Mouse (Mus musculus) heart, adult 2 months (tissue): ENCODE data around the gene Lsm2. TPM values are rescaled to one million over a fixed set of nuclear protein-coding genes. Genes with fewer than 3 reads are reported as not detected.

Experiments used
- DNase-seq, 2 experiments: peaks; one replicate each; pipeline ENCODE4 v3.0.0; 2021
- H3K27ac ChIP-seq: fragments of 200-600 bp; 2 replicates; pipeline ENCODE4 v1.8.1; 2022
- H3K27me3 ChIP-seq: fragments of 200-500 bp; 2 replicates; pipeline ENCODE4 v1.6.1; 2012; ENCODE audit warnings: mild to moderate bottlenecking, low read length, inconsistent platforms, mixed read lengths; ENCODE audit not compliant: control insufficient read depth, insufficient read depth
- H3K36me3 ChIP-seq: fragments of 200-500 bp; 2 replicates; pipeline ENCODE4 v1.6.1; 2012; ENCODE audit warnings: low read length, inconsistent platforms; ENCODE audit not compliant: control insufficient read depth, insufficient read depth
- H3K4me1 ChIP-seq: fragments of 200-500 bp; 2 replicates; pipeline ENCODE4 v1.6.1; 2011; ENCODE audit warnings: low read length; ENCODE audit not compliant: control insufficient read depth, insufficient read depth
- H3K4me3 ChIP-seq: fragments of 200-600 bp; 2 replicates; pipeline ENCODE4 v1.8.1; 2022
- H3K79me2 ChIP-seq: fragments of 200-500 bp; replicated peaks from 2 replicates; pipeline ENCODE4 v1.6.1; 2012; ENCODE audit warnings: mild to moderate bottlenecking, inconsistent platforms, low read length, moderate library complexity, mixed read lengths; ENCODE audit not compliant: control insufficient read depth, insufficient read depth
- H3K9ac ChIP-seq: fragments of 200-500 bp; 2 replicates; pipeline ENCODE4 v1.6.1; 2012; ENCODE audit warnings: low read depth, mild to moderate bottlenecking, control low read depth, inconsistent platforms, low read length, mixed read lengths
- CTCF ChIP-seq: fragments of 200-600 bp; IDR thresholded peaks from 2 replicates; pipeline ENCODE4 v1.8.1; 2022; ENCODE audit warnings: antibody characterized with exemption, mild to moderate bottlenecking, moderate library complexity
- EP300 ChIP-seq: fragments of 200-500 bp; IDR thresholded peaks from 2 replicates; pipeline ENCODE4 v1.6.1; 2011; ENCODE audit warnings: low read depth, low read length, control low read depth; ENCODE audit not compliant: insufficient read depth
- POLR2A ChIP-seq: fragments of 200-500 bp; IDR thresholded peaks from 2 replicates; pipeline ENCODE4 v1.6.1; 2011; ENCODE audit warnings: mild to moderate bottlenecking, low read depth, low read length, control low read depth; ENCODE audit not compliant: insufficient read depth
- WGBS: fragments of 180-500 bp; shearing (Covaris S2); methylation state at CpG from one replicate; pipeline ENCODE4 v1.1.7; 2018; 5-methylcytosine and 5-hydroxymethylcytosine counted together
- intact Hi-C: fragments of 180-260 bp; cut with DNase I; formaldehyde crosslinking; loops from one replicate; pipeline ENCODE4 v1.15.1; 2025
- polyA plus RNA-seq: library from polyadenylated mRNA; depleted of rRNA; stranded (reverse); fragments of >200 nt; gene quantifications from 2 replicates; pipeline ENCODE4 v1.2.3, GENCODE M21; 2012
- total RNA-seq, 2 experiments: library from RNA; stranded (reverse); gene quantifications; 2 replicates each; pipeline ENCODE4 v1.2.3; 2021

Lsm2 gene
- total and polyA plus RNA-seq, 3 experiments = 17.3 to 50.7 (median 21.3) TPM

- intact Hi-C loops = no loop called here
- WGBS = 28% methylated on average over 12 of the region's 12 CpGs
- TF ChIP-seq EP300 (no peak), CTCF (no peak), POLR2A (no peak)
- Histone ChIP-seq H3K27me3 (no peaks in the 10 kb centered on the region), H3K4me3 (no peak within 1 kb of the TSS), H3K36me3 (no peaks in the 10 kb centered on the region), H3K4me1 (peaks cover 3% of the 10 kb centered on the region; the same call in 1 of the 2 replicates), H3K27ac (peak within 1 kb of the TSS; percentile 36), H3K9ac (0 out of 2 replicates have a peak within 1 kb of the TSS, but pooled peaks have one; percentile 27), H3K79me2 (no peaks in the 10 kb centered on the region)
- peak; percentile 46 to 60 for DNase-seq
Observed at GRCm38 (mm10) chr17:35016376-35016775, 34.7 kb downstream of the Lsm2 start, which contains the start of gene Vwa7. Gene Vwa7, plus strand, starts transcription at chr17:35016579.

GRCm38 (mm10) chr17:35016791-35017705 lies 35.4 kb downstream of the Lsm2 start:
- intact Hi-C loops = no loop called here
- WGBS = 74% methylated on average over 10 of the region's 10 CpGs
- Histone ChIP-seq H3K27me3 (no peaks in the 10 kb centered on the region), H3K79me2 (no peaks in the 10 kb centered on the region), H3K4me1 (peaks cover 6% of the 10 kb centered on the region; the same call in 1 of the 2 replicates), H3K9ac (no peak overlapping the region), H3K4me3 (no peak overlapping the region), H3K27ac (peak overlapping the region; percentile 36), H3K36me3 (no peaks in the 10 kb centered on the region)
- DNase-seq = peak in 1 of 2 experiments; percentile 13
- no peak for TF ChIP-seq POLR2A
- no peak for TF ChIP-seq CTCF
- TF ChIP-seq EP300 = no peak

DNA sequence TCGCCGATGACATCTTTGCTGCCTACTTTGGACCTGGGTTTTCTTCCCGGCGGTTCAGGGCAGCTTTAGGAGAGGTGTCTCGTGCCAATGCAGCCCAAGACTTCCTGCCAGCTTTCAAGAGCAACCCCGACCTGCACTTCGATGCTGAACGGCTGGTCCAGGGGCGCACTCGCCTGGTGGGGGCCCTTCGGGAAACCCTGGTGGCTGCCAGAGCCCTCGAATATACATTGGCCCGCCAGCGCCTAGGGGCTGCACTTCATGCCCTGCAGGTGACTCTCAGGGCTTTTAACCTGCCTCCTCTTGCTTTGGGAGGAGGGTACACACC lies 36.0 kb downstream of the Lsm2 start:
- peak in 1 of 2 experiments; percentile 16 for DNase-seq
- Histone ChIP-seq H3K27ac (no peak overlapping the region), H3K9ac (no peak overlapping the region), H3K4me3 (no peak overlapping the region), H3K79me2 (no peaks in the 10 kb centered on the region), H3K36me3 (no peaks in the 10 kb centered on the region), H3K27me3 (no peaks in the 10 kb centered on the region), H3K4me1 (peaks cover 9% of the 10 kb centered on the region)
- TF ChIP-seq POLR2A = no peak
- TF ChIP-seq CTCF = no peak
- TF ChIP-seq EP300 = no peak
- 68% methylated on average over 14 of the region's 14 CpGs for WGBS
- intact Hi-C loops = no loop called here

GRCm38 (mm10) chr17:35018171-35018570 lies 36.5 kb downstream of the Lsm2 start:
- no peak for DNase-seq
- H3K4me3 ChIP-seq = no peak overlapping the region

GRCm38 (mm10) chr17:35019894-35020293 lies 38.2 kb downstream of the Lsm2 start:
- no peak for TF ChIP-seq POLR2A
- no peak for TF ChIP-seq EP300
- TF ChIP-seq CTCF = no peak
- intact Hi-C loops = loop anchor here (2.0 to 5.0 kb wide), 2 partner anchors 69 to 217 kb away; partner anchors contain the start of genes Abhd16a and Nfkbil1
- WGBS = 89% methylated on average over 11 of the region's 11 CpGs
- no peaks in the 10 kb centered on the region for H3K36me3 ChIP-seq
- H3K4me3 ChIP-seq = no peak overlapping the region
- DNase-seq = no peak
- H3K27me3 ChIP-seq = no peaks in the 10 kb centered on the region
- H3K9ac ChIP-seq = no peak overlapping the region
- no peaks in the 10 kb centered on the region for H3K79me2 ChIP-seq
- no peak overlapping the region for H3K27ac ChIP-seq
- H3K4me1 ChIP-seq = peaks cover 11% of the 10 kb centered on the region

More at GRCm38 (mm10) chr17:35018171-35018570, 36.5 kb downstream of the Lsm2 start:
- 78% methylated on average over 3 of the region's 3 CpGs for WGBS
- Histone ChIP-seq H3K4me1 (peaks cover 9% of the 10 kb centered on the region), H3K79me2 (no peaks in the 10 kb centered on the region), H3K27ac (no peak overlapping the region), H3K36me3 (no peaks in the 10 kb centered on the region), H3K9ac (no peak overlapping the region), H3K27me3 (no peaks in the 10 kb centered on the region)
- TF ChIP-seq POLR2A (no peak), EP300 (no peak), CTCF (no peak)
- intact Hi-C loops = no loop called here

DNA sequence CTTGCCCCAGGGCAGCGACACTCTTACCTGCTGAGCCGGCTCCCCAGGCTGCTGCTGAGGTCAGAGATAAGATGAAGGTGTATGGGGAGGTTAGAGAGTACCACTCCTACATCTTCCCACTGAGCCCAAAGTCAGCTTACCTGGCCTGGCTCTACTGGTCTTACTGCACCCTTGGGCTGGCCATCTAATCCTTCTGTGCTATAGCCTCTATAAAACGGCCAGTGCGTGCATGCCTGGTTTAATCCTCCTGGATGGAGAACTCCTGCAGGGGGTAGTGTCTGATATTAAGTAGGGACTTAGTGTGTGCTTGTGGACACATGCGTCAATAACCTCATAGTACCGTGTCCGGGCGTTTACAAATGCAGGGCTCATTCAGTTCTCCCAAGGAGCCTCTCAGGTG lies 38.9 kb downstream of the Lsm2 start:
- 85% methylated on average over 8 of the region's 8 CpGs for WGBS
- TF ChIP-seq EP300 (no peak), POLR2A (no peak), CTCF (no peak)
- Histone ChIP-seq H3K36me3 (no peaks in the 10 kb centered on the region), H3K79me2 (no peaks in the 10 kb centered on the region), H3K4me1 (peaks cover 11% of the 10 kb centered on the region), H3K27ac (no peak overlapping the region), H3K4me3 (no peak overlapping the region), H3K9ac (no peak overlapping the region), H3K27me3 (no peaks in the 10 kb centered on the region)
- intact Hi-C loops = loop anchor here (2.0 to 5.0 kb wide), 2 partner anchors 68 to 217 kb away; partner anchors contain the start of genes Abhd16a and Nfkbil1
- DNase-seq = no peak
